Mouse (Mus musculus): ENCODE measurements at regions not wholly inside any gene's neighbourhood (a gene's known extent, or its start where the extent isn't known, plus 50 kb on each side); places are given as distances from the start of the nearest gene placed in this dataset.

GRCm38 (mm10) chr3:58120051-58120450, 272.2 kb upstream of the Pfn2 start:
- Histone ChIP-seq H3K27ac (ENCODE audit: low read depth, low read length) (no peak overlapping the region), H3K4me3 (ENCODE audit: low read depth, low read length) (no peak overlapping the region), H3K36me3 (ENCODE audit: control insufficient read depth, insufficient read depth) (no peaks in the 10 kb centered on the region), H3K9ac (ENCODE audit: low read depth, low read length) (no peak overlapping the region), H3K27me3 (replicated peaks; ENCODE audit: control insufficient read depth, insufficient read depth, low read length) (no peaks in the 10 kb centered on the region), H3K4me1 (replicated peaks; ENCODE audit: control insufficient read depth, insufficient read depth, low read length) (no peaks in the 10 kb centered on the region), H3K4me2 (replicated peaks; ENCODE audit: low read depth) (no peak overlapping the region), H3K9me3 (ENCODE audit: control insufficient read depth) (no peaks in the 10 kb centered on the region)
- 51% methylated on average over 3 of the region's 3 CpGs for WGBS
- no peak for TF ChIP-seq CTCF (IDR thresholded peaks at IDR 0.05; ENCODE audit: low read depth)
- ATAC-seq: no peak

GRCm38 (mm10) chr3:58122456-58123359, 274.8 kb upstream of the Pfn2 start:
- no peaks in the 10 kb centered on the region for H3K9me3 ChIP-seq (ENCODE audit: control insufficient read depth)
- WGBS: 40% methylated on average over 19 of the region's 19 CpGs
- H3K9ac ChIP-seq (ENCODE audit: low read depth, low read length): no peak overlapping the region
- no peaks in the 10 kb centered on the region for H3K27me3 ChIP-seq (replicated peaks; ENCODE audit: control insufficient read depth, insufficient read depth, low read length)
- ATAC-seq: peak; percentile 65
- no peaks in the 10 kb centered on the region for H3K4me1 ChIP-seq (replicated peaks; ENCODE audit: control insufficient read depth, insufficient read depth, low read length)
- H3K4me2 ChIP-seq (replicated peaks; ENCODE audit: low read depth): peak overlapping the region; percentile 51
- TF ChIP-seq CTCF (IDR thresholded peaks at IDR 0.05; ENCODE audit: low read depth): peak; percentile 98
- no peak overlapping the region for H3K27ac ChIP-seq (ENCODE audit: low read depth, low read length)
- no peak overlapping the region for H3K4me3 ChIP-seq (ENCODE audit: low read depth, low read length)
- no peaks in the 10 kb centered on the region for H3K36me3 ChIP-seq (ENCODE audit: control insufficient read depth, insufficient read depth)

GRCm38 (mm10) chr3:58123396-58124077, 275.7 kb upstream of the Pfn2 start:
- Histone ChIP-seq H3K4me1 (replicated peaks; ENCODE audit: control insufficient read depth, insufficient read depth, low read length) (no peaks in the 10 kb centered on the region), H3K9me3 (ENCODE audit: control insufficient read depth) (no peaks in the 10 kb centered on the region), H3K27me3 (replicated peaks; ENCODE audit: control insufficient read depth, insufficient read depth, low read length) (no peaks in the 10 kb centered on the region), H3K4me2 (replicated peaks; ENCODE audit: low read depth) (no peak overlapping the region), H3K9ac (ENCODE audit: low read depth, low read length) (no peak overlapping the region), H3K36me3 (ENCODE audit: control insufficient read depth, insufficient read depth) (no peaks in the 10 kb centered on the region), H3K27ac (ENCODE audit: low read depth, low read length) (no peak overlapping the region), H3K4me3 (ENCODE audit: low read depth, low read length) (no peak overlapping the region)
- WGBS: 75% methylated on average over 7 of the region's 7 CpGs
- no peak for TF ChIP-seq CTCF (IDR thresholded peaks at IDR 0.05; ENCODE audit: low read depth)
- no peak for ATAC-seq

GRCm38 (mm10) chr3:58124886-58125285, 277.0 kb upstream of the Pfn2 start:
- Histone ChIP-seq H3K9ac (ENCODE audit: low read depth, low read length) (no peak overlapping the region), H3K4me2 (replicated peaks; ENCODE audit: low read depth) (no peak overlapping the region), H3K4me1 (replicated peaks; ENCODE audit: control insufficient read depth, insufficient read depth, low read length) (no peaks in the 10 kb centered on the region), H3K27ac (ENCODE audit: low read depth, low read length) (no peak overlapping the region), H3K27me3 (replicated peaks; ENCODE audit: control insufficient read depth, insufficient read depth, low read length) (no peaks in the 10 kb centered on the region), H3K4me3 (ENCODE audit: low read depth, low read length) (no peak overlapping the region), H3K36me3 (ENCODE audit: control insufficient read depth, insufficient read depth) (no peaks in the 10 kb centered on the region), H3K9me3 (ENCODE audit: control insufficient read depth) (no peaks in the 10 kb centered on the region)
- no peak for TF ChIP-seq CTCF (IDR thresholded peaks at IDR 0.05; ENCODE audit: low read depth)
- no peak for ATAC-seq
- 84% methylated on average over 1 of the region's 1 CpGs for WGBS

GRCm38 (mm10) chr3:58126996-58127395, 279.1 kb upstream of the Pfn2 start:
- TF ChIP-seq CTCF (IDR thresholded peaks at IDR 0.05; ENCODE audit: low read depth): no peak
- no peak overlapping the region for H3K27ac ChIP-seq (ENCODE audit: low read depth, low read length)
- no peaks in the 10 kb centered on the region for H3K27me3 ChIP-seq (replicated peaks; ENCODE audit: control insufficient read depth, insufficient read depth, low read length)
- no peak overlapping the region for H3K9ac ChIP-seq (ENCODE audit: low read depth, low read length)
- no peaks in the 10 kb centered on the region for H3K9me3 ChIP-seq (ENCODE audit: control insufficient read depth)
- no peak overlapping the region for H3K4me2 ChIP-seq (replicated peaks; ENCODE audit: low read depth)
- H3K36me3 ChIP-seq (ENCODE audit: control insufficient read depth, insufficient read depth): no peaks in the 10 kb centered on the region
- no peak overlapping the region for H3K4me3 ChIP-seq (ENCODE audit: low read depth, low read length)
- ATAC-seq: peak; percentile 26; the same call in 1 of the 2 replicates
- no peaks in the 10 kb centered on the region for H3K4me1 ChIP-seq (replicated peaks; ENCODE audit: control insufficient read depth, insufficient read depth, low read length)

- H3K9ac ChIP-seq (ENCODE audit: low read depth, low read length): no peak overlapping the region
- H3K9me3 ChIP-seq (ENCODE audit: control insufficient read depth): no peaks in the 10 kb centered on the region
- no peak for TF ChIP-seq CTCF (IDR thresholded peaks at IDR 0.05; ENCODE audit: low read depth)
- no peak for ATAC-seq
- no peak overlapping the region for H3K27ac ChIP-seq (ENCODE audit: low read depth, low read length)
- WGBS: 67% methylated on average over 8 of the region's 8 CpGs
- no peaks in the 10 kb centered on the region for H3K4me1 ChIP-seq (replicated peaks; ENCODE audit: control insufficient read depth, insufficient read depth, low read length)
- no peaks in the 10 kb centered on the region for H3K27me3 ChIP-seq (replicated peaks; ENCODE audit: control insufficient read depth, insufficient read depth, low read length)
- no peaks in the 10 kb centered on the region for H3K36me3 ChIP-seq (ENCODE audit: control insufficient read depth, insufficient read depth)
- no peak overlapping the region for H3K4me3 ChIP-seq (ENCODE audit: low read depth, low read length)
- H3K4me2 ChIP-seq (replicated peaks; ENCODE audit: low read depth): no peak overlapping the region
These were observed 280.2 kb upstream of the Pfn2 start for GRCm38 (mm10) chr3:58128059-58128458.

All from intestine, postnatal 0 days (tissue).